Mouse (Mus musculus) hindbrain, postnatal 0 days (tissue): ENCODE measurements around the gene Pithd1. TPM values are rescaled to one million over a fixed set of nuclear protein-coding genes. Genes with fewer than 3 reads are reported as not detected.

Experiments
- ATAC-seq: fragments of 200-750 bp; cut with Nextera tagmentation; 2 replicates; pipeline ENCODE4 v1.8.0; 2017; ENCODE audit warnings: mild to moderate bottlenecking, moderate TSS enrichment, moderate library complexity
- DNase-seq: peaks from one replicate; pipeline ENCODE4 v3.0.0-alpha.2; 2015; ENCODE audit warnings: low spot score
- H3K27ac ChIP-seq: fragments of 300-500 bp; sonication (generic); 2 replicates; pipeline ENCODE4 v1.5.1; 2014; ENCODE audit warnings: mild to moderate bottlenecking
- H3K27me3 ChIP-seq: fragments of 300-500 bp; sonication (generic); 2 replicates; pipeline ENCODE4 v1.6.1; 2014; ENCODE audit warnings: low read length, mixed read lengths; ENCODE audit not compliant: insufficient read depth
- H3K36me3 ChIP-seq: fragments of 300-500 bp; sonication (generic); 2 replicates; pipeline ENCODE4 v1.6.1; 2014; ENCODE audit warnings: low read length, mixed read lengths; ENCODE audit not compliant: insufficient read depth
- H3K4me1 ChIP-seq: fragments of 300-500 bp; sonication (generic); 2 replicates; pipeline ENCODE4 v1.6.1; 2014; ENCODE audit warnings: antibody characterized with exemption, low read length, mixed read lengths; ENCODE audit not compliant: insufficient read depth
- H3K4me2 ChIP-seq: fragments of 300-500 bp; sonication (generic); 2 replicates; pipeline ENCODE4 v1.6.1; 2014; ENCODE audit warnings: low read depth, mild to moderate bottlenecking, low read length, moderate library complexity, mixed read lengths
- H3K4me3 ChIP-seq: fragments of 300-500 bp; sonication (generic); 2 replicates; pipeline ENCODE4 v1.5.1; 2014; ENCODE audit warnings: low read length
- H3K9ac ChIP-seq: fragments of 300-500 bp; sonication (generic); replicated peaks from 2 replicates; pipeline ENCODE4 v1.6.1; 2014; ENCODE audit warnings: mild to moderate bottlenecking, low read length, moderate library complexity, mixed read lengths
- H3K9me3 ChIP-seq: fragments of 300-500 bp; sonication (generic); 2 replicates; pipeline ENCODE4 v1.6.1; 2016; ENCODE audit warnings: low read length, mixed read lengths
- CTCF ChIP-seq: IDR thresholded peaks from 2 replicates; pipeline ENCODE4 v1.5.1; 2016; ENCODE audit warnings: antibody characterized with exemption, control low read depth, low read depth
- WGBS: fragments of 180-500 bp; shearing (Covaris S2); extraction: QIAGEN DNeasy Blood & Tissue Kit; methylation state at CpG from one replicate; pipeline ENCODE4 v1.1.7; 2014; 5-methylcytosine and 5-hydroxymethylcytosine counted together
- polyA plus RNA-seq: library from polyadenylated mRNA; unstranded; fragments of >200 nt; fragmentation: Nextera tagmentation; extraction: Ambion mirVana; gene quantifications from 2 replicates; pipeline ENCODE4 v1.2.1, GENCODE M21; 2015
- total RNA-seq: library from RNA; depleted of rRNA; stranded (reverse); fragments of >200 nt; gene quantifications from 2 replicates; pipeline ENCODE4 v1.2.3, GENCODE M21; 2014

The Pithd1 gene
- total and polyA plus RNA-seq, 2 experiments from 2014 or later: 53.2 to 85.7 TPM

DNA sequence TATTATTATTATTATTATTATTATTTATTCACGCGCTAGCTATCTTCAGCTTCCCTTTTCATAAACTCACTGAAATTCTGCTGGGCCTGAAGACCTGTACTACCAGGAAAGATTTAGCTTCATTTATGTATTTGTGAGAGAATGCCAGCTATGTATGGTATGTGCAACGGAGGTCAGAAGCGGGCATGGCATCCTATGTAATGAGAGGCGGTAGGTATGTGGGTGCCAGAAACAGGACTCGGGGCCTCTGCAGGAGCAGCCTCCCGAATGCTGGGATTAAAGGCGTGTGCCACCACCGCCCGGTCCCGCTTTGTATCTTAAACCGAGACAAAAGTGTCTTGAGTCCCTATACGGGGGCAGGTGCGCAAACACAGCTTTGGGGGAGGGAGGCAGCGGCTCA is 24.1 kb downstream of the Pithd1 start:
- Histone ChIP-seq H3K4me1 (peaks cover 6% of the 10 kb centered on the region), H3K4me2 (peak overlapping the region; percentile 76), H3K36me3 (peaks cover 51% of the 10 kb centered on the region), H3K9ac (peak overlapping the region; percentile 87), H3K27me3 (no peaks in the 10 kb centered on the region), H3K4me3 (peak overlapping the region; percentile 79), H3K27ac (peak overlapping the region; percentile 93), H3K9me3 (no peaks in the 10 kb centered on the region)
- DNase-seq: peak; percentile 2
- no peak for TF ChIP-seq CTCF
- ATAC-seq: peak; percentile 2; the same call in 1 of the 2 replicates
- WGBS: 6% methylated on average over 15 of the region's 15 CpGs

DNA sequence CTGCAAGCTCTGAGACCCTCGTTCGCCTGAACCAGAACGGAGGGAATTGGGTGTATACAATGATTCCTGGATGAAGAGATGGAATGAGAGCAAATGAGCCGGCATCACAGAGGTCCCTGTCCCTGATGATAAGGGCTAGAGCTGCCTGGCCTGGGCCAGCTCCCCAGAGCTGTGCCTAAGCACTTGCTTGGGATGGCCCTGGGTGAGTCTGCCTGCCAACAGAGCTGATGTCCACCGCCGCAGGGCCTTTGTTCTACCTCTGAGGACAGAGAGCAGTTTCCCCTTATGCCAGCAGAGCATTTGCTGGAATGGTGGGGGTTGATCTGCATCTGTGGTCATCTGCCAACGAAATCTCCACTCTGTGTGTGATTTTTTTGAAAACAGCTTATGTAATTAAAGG is 24.9 kb downstream of the Pithd1 start:
- no peak overlapping the region for H3K9ac ChIP-seq
- no peak overlapping the region for H3K4me2 ChIP-seq
- peaks cover 6% of the 10 kb centered on the region for H3K4me1 ChIP-seq
- peaks cover 50% of the 10 kb centered on the region for H3K36me3 ChIP-seq
- no peaks in the 10 kb centered on the region for H3K9me3 ChIP-seq
- DNase-seq (no peak), ATAC-seq (no peak)
- no peaks in the 10 kb centered on the region for H3K27me3 ChIP-seq
- no peak overlapping the region for H3K4me3 ChIP-seq
- 87% methylated on average over 7 of the region's 7 CpGs for WGBS
- no peak for TF ChIP-seq CTCF
- 0 out of 2 replicates have a peak overlapping the region, but pooled peaks have one; percentile 93 for H3K27ac ChIP-seq

DNA sequence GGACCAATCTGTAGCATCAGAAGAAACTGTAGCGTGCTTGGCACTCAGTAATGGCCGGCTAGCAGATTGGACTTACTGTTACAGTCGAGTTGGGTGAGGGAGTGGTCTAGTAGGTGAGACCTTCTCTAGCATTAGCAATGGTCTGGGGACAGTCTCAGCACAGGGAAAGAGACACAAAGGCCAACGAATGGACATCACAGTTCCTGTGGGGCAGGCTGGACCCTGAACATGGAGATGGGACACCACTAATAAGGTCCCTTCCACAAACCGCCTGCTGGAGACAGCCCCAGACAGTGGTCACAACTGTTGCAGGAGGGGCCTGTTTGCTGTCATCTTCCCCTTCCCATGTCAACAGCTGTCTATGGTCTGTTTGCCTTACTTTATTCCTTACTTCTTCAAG is 25.4 kb downstream of the Pithd1 start:
- DNase-seq (no peak), ATAC-seq (no peak)
- Histone ChIP-seq H3K4me3 (no peak overlapping the region), H3K27me3 (no peaks in the 10 kb centered on the region), H3K36me3 (peaks cover 47% of the 10 kb centered on the region), H3K4me2 (no peak overlapping the region), H3K4me1 (peaks cover 6% of the 10 kb centered on the region), H3K27ac (no peak overlapping the region), H3K9me3 (no peaks in the 10 kb centered on the region), H3K9ac (no peak overlapping the region)
- 93% methylated on average over 5 of the region's 5 CpGs for WGBS
- no peak for TF ChIP-seq CTCF

DNA sequence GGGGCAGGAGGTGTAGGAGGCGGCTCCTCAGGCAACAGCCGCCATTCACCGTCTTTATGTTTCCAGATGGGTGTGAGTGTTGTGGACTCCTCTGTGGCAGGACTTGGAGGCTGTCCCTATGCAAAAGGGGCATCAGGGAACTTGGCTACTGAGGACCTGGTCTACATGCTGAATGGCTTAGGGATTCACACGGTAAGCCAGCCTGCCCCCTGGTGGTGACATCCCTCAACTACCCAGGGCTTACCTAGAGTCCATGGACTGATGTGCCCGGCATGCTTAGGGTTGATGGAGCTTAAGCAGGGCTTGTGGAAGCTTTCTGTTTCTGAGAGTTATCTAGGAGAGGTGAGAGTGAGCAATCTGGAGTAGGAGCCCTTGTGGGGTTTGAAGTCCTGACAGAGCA is 26.3 kb downstream of the Pithd1 start:
- Histone ChIP-seq H3K27ac (no peak overlapping the region), H3K27me3 (no peaks in the 10 kb centered on the region), H3K9ac (no peak overlapping the region), H3K4me2 (no peak overlapping the region), H3K4me1 (peaks cover 6% of the 10 kb centered on the region), H3K9me3 (no peaks in the 10 kb centered on the region), H3K4me3 (no peak overlapping the region), H3K36me3 (peaks cover 41% of the 10 kb centered on the region)
- 17% methylated on average over 5 of the region's 5 CpGs for WGBS
- peak; percentile 92 for TF ChIP-seq CTCF
- no peak for ATAC-seq
- peak; percentile 84 for DNase-seq

DNA sequence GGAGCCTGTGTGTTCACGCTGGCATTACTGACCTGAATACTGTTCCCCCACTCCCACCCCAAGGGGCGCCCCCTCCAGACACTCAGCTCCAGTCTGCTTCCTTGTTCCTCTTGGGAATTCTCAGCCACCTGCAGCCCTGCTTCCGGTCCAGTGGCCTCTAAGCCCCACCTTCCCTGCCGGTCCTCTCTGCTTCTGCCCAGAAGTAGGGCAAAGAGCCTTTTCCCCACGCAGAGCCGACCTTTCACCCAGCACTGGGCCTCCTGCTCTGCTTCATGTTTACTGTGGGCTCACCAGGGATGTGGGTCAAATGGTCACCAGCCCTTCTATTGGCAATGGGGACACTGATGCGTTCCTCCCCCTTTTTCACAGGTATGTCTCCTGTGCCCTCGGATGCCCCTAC is 28.7 kb downstream of the Pithd1 start:
- Histone ChIP-seq H3K4me2 (no peak overlapping the region), H3K4me3 (no peak overlapping the region), H3K9ac (no peak overlapping the region), H3K27ac (no peak overlapping the region), H3K9me3 (no peaks in the 10 kb centered on the region), H3K27me3 (no peaks in the 10 kb centered on the region), H3K4me1 (no peaks in the 10 kb centered on the region), H3K36me3 (peaks cover 49% of the 10 kb centered on the region)
- TF ChIP-seq CTCF: no peak
- ATAC-seq (no peak), DNase-seq (no peak)
- WGBS: 57% methylated on average over 8 of the region's 8 CpGs

DNA sequence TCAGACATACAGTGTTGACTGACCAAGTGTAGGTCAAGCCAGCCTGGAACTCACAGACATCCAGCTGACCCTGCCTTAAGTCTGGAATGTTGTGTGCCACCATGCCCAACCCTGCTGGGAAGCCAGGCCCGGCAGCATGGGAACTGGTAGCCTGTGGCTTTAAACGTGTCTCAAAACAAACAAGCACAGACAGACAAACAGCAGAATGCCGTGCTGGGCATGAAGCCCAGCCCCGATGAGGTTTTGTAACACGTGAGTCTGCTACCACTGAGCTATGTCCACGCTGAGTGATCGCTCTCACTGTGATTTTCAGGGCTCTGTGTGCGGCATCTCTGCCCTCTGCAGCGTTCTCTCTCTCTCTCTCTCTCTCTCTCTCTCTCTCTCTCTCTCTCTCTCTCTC is 31.2 kb downstream of the Pithd1 start:
- DNase-seq (no peak), ATAC-seq (no peak)
- Histone ChIP-seq H3K4me2 (no peak overlapping the region), H3K9me3 (no peaks in the 10 kb centered on the region), H3K4me1 (no peaks in the 10 kb centered on the region), H3K27me3 (no peaks in the 10 kb centered on the region), H3K9ac (no peak overlapping the region), H3K27ac (no peak overlapping the region), H3K36me3 (peaks cover 36% of the 10 kb centered on the region), H3K4me3 (no peak overlapping the region)
- 86% methylated on average over 9 of the region's 9 CpGs for WGBS
- no peak for TF ChIP-seq CTCF

DNA sequence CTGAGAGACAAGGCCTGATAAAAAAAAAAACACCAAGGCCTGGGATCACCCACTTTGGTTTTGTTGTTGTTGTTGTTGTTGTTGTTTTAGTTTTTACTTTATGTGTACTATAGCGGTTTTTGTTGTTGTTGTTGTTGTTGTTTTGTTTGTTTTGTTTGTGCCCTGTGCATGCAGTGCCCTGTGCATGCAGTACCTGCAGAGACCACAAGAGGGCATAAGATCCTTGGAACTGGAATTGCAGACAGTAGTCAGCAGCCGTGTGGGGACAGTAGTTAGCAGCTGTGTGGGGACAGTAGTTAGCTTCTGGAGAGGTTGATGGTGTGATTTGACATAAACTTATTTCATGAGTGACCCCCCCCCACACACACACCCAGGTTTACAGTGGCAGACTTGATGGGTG is 32.8 kb downstream of the Pithd1 start:
- H3K9me3 ChIP-seq: no peaks in the 10 kb centered on the region
- H3K4me1 ChIP-seq: no peaks in the 10 kb centered on the region
- H3K4me3 ChIP-seq: no peak overlapping the region
- H3K27me3 ChIP-seq: no peaks in the 10 kb centered on the region
- TF ChIP-seq CTCF: peak; percentile 98
- 4% methylated on average over 2 of the region's 2 CpGs for WGBS
- peaks cover 28% of the 10 kb centered on the region for H3K36me3 ChIP-seq
- H3K27ac ChIP-seq: no peak overlapping the region
- no peak overlapping the region for H3K4me2 ChIP-seq
- ATAC-seq: peak; percentile 74
- no peak overlapping the region for H3K9ac ChIP-seq
- DNase-seq: peak; percentile 86
